Mouse (Mus musculus) ES-Bruce4 (cell line): ENCODE measurements around the gene Entpd1. TPM values are rescaled to one million over a fixed set of nuclear protein-coding genes. Genes with fewer than 3 reads are reported as not detected.
"Not testable (repeated sequence)": the region's sequence is repeated elsewhere in the genome, so short reads cannot be mapped to it uniquely, and the experiment has no call there.

ENCODE experiments used
- H3K27ac ChIP-seq: 2 replicates; pipeline ENCODE4 v1.5.1; 2012; ENCODE audit warnings: low read length, inconsistent platforms; ENCODE audit not compliant: insufficient read depth
- H3K27me3 ChIP-seq: 2 replicates; pipeline ENCODE4 v1.6.1; 2012; ENCODE audit warnings: mild to moderate bottlenecking, low read length, inconsistent platforms; ENCODE audit not compliant: control insufficient read depth, poor library complexity, insufficient read depth, severe bottlenecking
- H3K36me3 ChIP-seq: 2 replicates; pipeline ENCODE4 v1.6.1; 2012; ENCODE audit warnings: inconsistent platforms, mild to moderate bottlenecking, low read length, moderate library complexity; ENCODE audit not compliant: control insufficient read depth, poor library complexity, insufficient read depth, severe bottlenecking
- H3K4me1 ChIP-seq: one replicate; pipeline ENCODE4 v1.8.1; 2011; ENCODE audit warnings: low read length; ENCODE audit not compliant: control insufficient read depth, insufficient read depth
- H3K4me3 ChIP-seq: 2 replicates; pipeline ENCODE4 v1.5.1; 2011; ENCODE audit warnings: low read depth, mild to moderate bottlenecking, low read length
- H3K9ac ChIP-seq: 2 replicates; pipeline ENCODE4 v1.6.1; 2012; ENCODE audit warnings: low read depth, mild to moderate bottlenecking, inconsistent platforms; ENCODE audit not compliant: poor library complexity, severe bottlenecking
- H3K9me3 ChIP-seq: replicated peaks from 2 replicates; pipeline ENCODE4 v1.6.1; 2012; ENCODE audit warnings: mild to moderate bottlenecking, low read length, inconsistent platforms; ENCODE audit not compliant: control insufficient read depth, poor library complexity, insufficient read depth, severe bottlenecking
- CTCF ChIP-seq: IDR thresholded peaks from one replicate; pipeline ENCODE4 v1.8.1; 2011; ENCODE audit warnings: low read depth, low read length
- EP300 ChIP-seq: IDR thresholded peaks from 2 replicates; pipeline ENCODE4 v1.6.1; 2011; ENCODE audit warnings: low read depth, low read length; ENCODE audit not compliant: insufficient read depth
- POLR2A ChIP-seq: IDR thresholded peaks from one replicate; pipeline ENCODE4 v1.8.1; 2011; ENCODE audit warnings: low read length; ENCODE audit not compliant: insufficient read depth
- polyA plus RNA-seq: library from polyadenylated mRNA; stranded (reverse); fragments of >200 nt; gene quantifications from 2 replicates; pipeline ENCODE4 v1.2.4, GENCODE M21; 2011; ENCODE audit warnings: low read depth; ENCODE audit not compliant: missing spikeins, insufficient read depth, insufficient read length

The Entpd1 gene
- polyA plus RNA-seq, 1 experiment: not detected

DNA sequence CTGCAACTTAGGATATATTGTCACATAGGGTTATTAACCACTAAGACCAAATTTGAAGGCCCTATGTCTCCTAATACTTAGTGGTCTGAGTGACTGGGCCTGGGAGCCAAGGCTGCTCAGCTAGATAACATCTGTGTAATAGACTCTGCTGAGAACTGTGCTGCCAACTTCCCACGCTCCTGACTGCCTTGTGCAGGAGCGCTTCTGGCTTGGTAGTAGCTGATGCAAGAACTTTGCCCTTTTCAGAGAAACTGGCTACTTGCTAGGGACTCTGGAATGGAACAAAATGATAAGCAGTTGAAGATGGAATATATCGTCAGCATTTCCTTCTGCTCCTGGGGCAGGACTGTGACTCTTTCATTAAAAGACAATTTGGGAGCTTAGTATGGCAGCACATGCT lies 16.9 kb upstream of the Entpd1 start:
- Histone ChIP-seq H3K9me3 (no peaks in the 10 kb centered on the region), H3K27ac (no peak overlapping the region), H3K27me3 (no peaks in the 10 kb centered on the region), H3K4me1 (no peaks in the 10 kb centered on the region), H3K36me3 (no peaks in the 10 kb centered on the region), H3K4me3 (no peak overlapping the region), H3K9ac (no peak overlapping the region)
- no peak for TF ChIP-seq POLR2A
- TF ChIP-seq CTCF: no peak
- TF ChIP-seq EP300: no peak

DNA sequence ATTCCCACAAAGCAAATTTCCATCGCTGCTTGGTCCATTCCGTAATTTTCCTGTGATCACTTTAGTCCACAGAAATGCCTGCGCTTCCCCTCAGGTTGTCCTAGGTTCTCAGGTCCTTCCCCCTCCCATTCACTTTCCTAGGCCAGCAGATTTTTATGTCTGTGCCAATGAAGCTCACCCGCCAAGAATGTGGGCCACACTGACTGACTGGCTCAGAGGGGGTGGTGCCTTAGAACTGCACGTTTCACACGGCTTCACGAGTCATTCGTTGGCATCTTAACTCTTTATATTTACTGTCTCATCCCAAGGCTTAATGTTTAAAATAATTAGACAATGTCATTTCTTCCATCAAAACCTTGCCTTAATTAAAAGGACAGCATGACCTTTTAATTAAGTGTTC lies 16.3 kb upstream of the Entpd1 start:
- Histone ChIP-seq H3K9me3 (no peaks in the 10 kb centered on the region), H3K36me3 (no peaks in the 10 kb centered on the region), H3K27me3 (no peaks in the 10 kb centered on the region), H3K9ac (no peak overlapping the region), H3K27ac (no peak overlapping the region), H3K4me1 (no peaks in the 10 kb centered on the region), H3K4me3 (no peak overlapping the region)
- TF ChIP-seq CTCF (no peak), POLR2A (no peak), EP300 (no peak)

DNA sequence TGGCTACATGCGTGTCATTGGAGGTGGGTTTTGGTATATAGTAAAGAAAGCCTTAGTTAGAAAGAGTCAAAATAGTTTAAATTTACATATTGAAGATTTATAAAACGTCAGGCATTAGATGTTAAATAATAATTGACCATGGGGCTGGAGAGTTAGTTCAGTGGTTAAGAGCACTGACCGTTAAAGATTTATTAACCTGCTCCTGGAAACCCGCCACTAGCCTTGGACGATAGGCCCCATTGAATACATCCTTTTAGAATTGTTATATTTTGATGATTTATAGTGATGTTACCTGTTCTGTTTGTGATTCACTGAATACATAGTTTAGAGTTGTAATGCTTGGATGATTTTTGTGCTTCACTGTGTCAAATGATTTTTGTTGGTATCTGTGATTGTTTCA lies 11.3 kb upstream of the Entpd1 start:
- H3K27ac ChIP-seq, H3K4me3 ChIP-seq, H3K36me3 ChIP-seq, H3K9ac ChIP-seq, H3K27me3 ChIP-seq, H3K9me3 ChIP-seq, H3K4me1 ChIP-seq: not testable (repeated sequence)

DNA sequence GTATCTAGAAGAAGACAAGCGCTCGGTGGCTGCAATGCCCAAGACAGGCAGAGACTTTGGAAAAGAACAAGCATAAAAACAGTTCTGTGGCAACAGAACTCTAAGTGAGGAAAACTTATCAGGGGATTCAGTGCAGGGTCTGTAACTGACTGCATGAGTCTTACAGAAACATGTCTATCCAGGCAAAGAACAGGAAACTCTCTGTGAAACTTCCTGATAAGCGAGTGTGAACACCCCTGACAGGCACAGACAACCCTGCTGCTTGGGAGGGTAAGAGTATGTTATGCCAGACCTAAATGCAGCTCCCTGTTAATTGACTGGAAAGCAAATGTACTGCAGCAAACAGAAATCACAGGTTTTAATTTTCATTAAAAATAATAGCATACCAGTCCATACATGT lies 10.3 kb upstream of the Entpd1 start:
- no peaks in the 10 kb centered on the region for H3K4me1 ChIP-seq
- no peak overlapping the region for H3K4me3 ChIP-seq
- H3K27me3 ChIP-seq: no peaks in the 10 kb centered on the region
- H3K9ac ChIP-seq: no peak overlapping the region
- H3K36me3 ChIP-seq: peaks cover 3% of the 10 kb centered on the region; the same call in 1 of the 2 replicates
- TF ChIP-seq EP300 (no peak), CTCF (no peak), POLR2A (no peak)
- no peaks in the 10 kb centered on the region for H3K9me3 ChIP-seq
- no peak overlapping the region for H3K27ac ChIP-seq

DNA sequence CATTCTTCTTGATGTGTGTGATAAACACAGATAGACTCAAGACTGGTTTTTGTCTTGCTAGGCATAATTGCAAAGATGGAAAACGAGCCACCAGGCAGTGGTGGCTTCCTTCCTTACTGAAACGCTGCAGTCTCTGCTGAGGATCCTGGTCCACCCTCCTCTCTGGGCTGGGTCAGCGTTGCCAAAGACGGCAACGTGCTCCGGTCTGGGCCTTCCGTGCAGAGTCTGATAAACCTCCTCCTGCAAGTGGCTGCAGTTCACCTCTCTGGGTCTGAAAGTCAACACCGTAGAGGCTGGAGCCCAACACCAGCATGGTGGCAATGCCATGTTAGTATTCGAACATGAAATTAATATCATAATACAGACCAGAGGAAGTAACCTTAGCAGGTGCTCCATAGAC lies 7.0 kb upstream of the Entpd1 start:
- Histone ChIP-seq H3K4me3 (no peak overlapping the region), H3K9ac (no peak overlapping the region), H3K27ac (no peak overlapping the region), H3K9me3 (no peaks in the 10 kb centered on the region), H3K4me1 (no peaks in the 10 kb centered on the region), H3K36me3 (peaks cover 6% of the 10 kb centered on the region), H3K27me3 (no peaks in the 10 kb centered on the region)
- no peak for TF ChIP-seq CTCF
- TF ChIP-seq POLR2A: no peak
- TF ChIP-seq EP300: no peak

DNA sequence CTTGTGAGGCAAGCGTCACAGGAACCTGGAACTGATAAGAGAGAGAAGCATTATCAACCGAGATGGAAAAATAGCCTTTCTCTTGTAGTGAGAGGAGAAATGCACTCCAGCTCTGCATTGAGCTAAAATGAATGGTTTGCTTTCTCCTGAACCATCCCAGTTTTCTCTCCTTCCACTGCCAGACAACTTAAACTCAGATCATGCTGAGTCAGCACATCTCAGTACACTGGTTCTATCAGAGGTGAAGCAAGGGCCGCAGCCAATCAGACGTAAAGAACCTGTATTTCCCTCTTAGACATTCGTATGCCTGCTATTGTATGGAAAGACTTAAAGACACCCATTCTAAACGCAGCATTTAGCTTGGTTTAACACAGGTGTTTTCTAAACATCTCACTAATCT lies 4.5 kb upstream of the Entpd1 start:
- H3K9me3 ChIP-seq: no peaks in the 10 kb centered on the region
- H3K27me3 ChIP-seq: no peaks in the 10 kb centered on the region
- no peak overlapping the region for H3K9ac ChIP-seq
- H3K36me3 ChIP-seq: peaks cover 6% of the 10 kb centered on the region
- no peak overlapping the region for H3K27ac ChIP-seq
- H3K4me3 ChIP-seq: no peak overlapping the region
- TF ChIP-seq CTCF: no peak
- TF ChIP-seq POLR2A: no peak
- TF ChIP-seq EP300: no peak
- no peaks in the 10 kb centered on the region for H3K4me1 ChIP-seq

DNA sequence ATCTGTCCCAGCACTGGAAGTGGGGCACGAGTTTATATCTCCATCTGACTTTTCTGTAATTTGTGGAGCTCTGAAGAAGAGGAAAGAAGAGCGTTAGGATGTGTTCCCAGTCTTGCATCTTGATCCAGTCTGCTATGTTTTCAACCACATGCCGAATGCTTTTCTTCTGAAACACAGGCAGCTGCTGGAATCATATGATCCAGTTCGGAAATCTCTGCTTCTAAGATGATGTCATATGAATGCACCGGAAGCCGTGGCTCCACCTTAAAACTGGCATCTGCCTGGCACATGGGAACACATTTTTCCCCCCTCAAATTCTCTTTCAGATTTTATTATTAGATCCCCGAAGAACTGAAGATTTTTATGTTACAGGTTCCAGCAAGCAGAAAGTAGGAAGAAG lies 2.6 kb downstream of the Entpd1 start:
- H3K4me1 ChIP-seq: no peaks in the 10 kb centered on the region
- no peaks in the 10 kb centered on the region for H3K9me3 ChIP-seq
- no peaks in the 10 kb centered on the region for H3K36me3 ChIP-seq
- no peak overlapping the region for H3K9ac ChIP-seq
- H3K4me3 ChIP-seq: no peak overlapping the region
- H3K27ac ChIP-seq: no peak overlapping the region
- TF ChIP-seq POLR2A (no peak), CTCF (no peak), EP300 (no peak)
- H3K27me3 ChIP-seq: no peaks in the 10 kb centered on the region
